Mouse (Mus musculus) liver, embryonic 15.5 days (tissue): ENCODE results near the gene Rapgef3. TPM values are rescaled to one million over a fixed set of nuclear protein-coding genes. Genes with fewer than 3 reads are reported as not detected.

Experiments used
- ATAC-seq: fragments of 200-750 bp; cut with Nextera tagmentation; 2 replicates; pipeline ENCODE4 v1.8.0; 2017; ENCODE audit warnings: moderate number of reproducible peaks, mild to moderate bottlenecking, moderate library complexity; ENCODE audit not compliant: insufficient read depth
- H3K27ac ChIP-seq: fragments of 300-500 bp; sonication (generic); replicated peaks from 2 replicates; pipeline ENCODE4 v1.5.1; 2015; ENCODE audit warnings: mild to moderate bottlenecking, inconsistent platforms
- H3K27me3 ChIP-seq: fragments of 300-500 bp; sonication (generic); 2 replicates; pipeline ENCODE4 v1.6.1; 2015; ENCODE audit warnings: mild to moderate bottlenecking, inconsistent platforms
- H3K36me3 ChIP-seq: fragments of 300-500 bp; sonication (generic); replicated peaks from 2 replicates; pipeline ENCODE4 v1.6.1; 2015; ENCODE audit warnings: moderate library complexity, mild to moderate bottlenecking, inconsistent platforms
- H3K4me1 ChIP-seq: fragments of 300-500 bp; sonication (generic); replicated peaks from 2 replicates; pipeline ENCODE4 v1.6.1; 2015; ENCODE audit warnings: inconsistent platforms
- H3K4me2 ChIP-seq: fragments of 300-500 bp; sonication (generic); 2 replicates; pipeline ENCODE4 v1.6.1; 2015; ENCODE audit warnings: moderate library complexity, mild to moderate bottlenecking, inconsistent platforms
- H3K4me3 ChIP-seq: fragments of 300-500 bp; sonication (generic); replicated peaks from 2 replicates; pipeline ENCODE4 v1.5.1; 2015; ENCODE audit warnings: mild to moderate bottlenecking, inconsistent platforms
- H3K9ac ChIP-seq: fragments of 300-500 bp; sonication (generic); 2 replicates; pipeline ENCODE4 v1.6.1; 2015; ENCODE audit warnings: moderate library complexity, mild to moderate bottlenecking, inconsistent platforms
- H3K9me3 ChIP-seq: fragments of 300-500 bp; sonication (generic); replicated peaks from 2 replicates; pipeline ENCODE4 v1.6.1; 2016; ENCODE audit warnings: inconsistent platforms
- WGBS: fragments of 180-500 bp; shearing (Covaris S2); methylation state at CpG from one replicate; pipeline ENCODE4 v1.1.7; 2015; ENCODE audit warnings: mixed read lengths; ENCODE audit not compliant: insufficient replicate concordance; 5-methylcytosine and 5-hydroxymethylcytosine counted together
- polyA plus RNA-seq: library from polyadenylated mRNA; unstranded; fragments of >200 nt; fragmentation: Nextera tagmentation; extraction: Ambion mirVana; gene quantifications from 2 replicates; pipeline ENCODE4 v1.2.1, GENCODE M21; 2015

Gene Rapgef3
- polyA plus RNA-seq, 1 experiment from 2014 or later, result 2.1 TPM

GRCm38 (mm10) chr15:97768192-97768591, 420 bp upstream of the Rapgef3 start:
- Histone ChIP-seq H3K4me3 (peak overlapping the region; percentile 48), H3K27ac (0 out of 2 replicates have a peak overlapping the region, but pooled peaks have one; percentile 8), H3K27me3 (peaks cover 86% of the 10 kb centered on the region), H3K4me1 (peaks cover 32% of the 10 kb centered on the region), H3K4me2 (peak overlapping the region; percentile 73), H3K9me3 (no peaks in the 10 kb centered on the region), H3K9ac (peak overlapping the region; percentile 18; the same call in 1 of the 2 replicates), H3K36me3 (no peaks in the 10 kb centered on the region)
- WGBS, result 2% methylated on average over 18 of the region's 18 CpGs
- no peak for ATAC-seq

GRCm38 (mm10) chr15:97766594-97767279, 1.0 kb downstream of the Rapgef3 start:
- H3K9ac ChIP-seq, result no peak overlapping the region
- no peak for ATAC-seq

GRCm38 (mm10) chr15:97766194-97766593, 1.6 kb downstream of the Rapgef3 start:
- Histone ChIP-seq H3K9ac (no peak overlapping the region), H3K27ac (no peak overlapping the region), H3K9me3 (no peaks in the 10 kb centered on the region), H3K36me3 (no peaks in the 10 kb centered on the region), H3K4me1 (peaks cover 19% of the 10 kb centered on the region), H3K4me2 (peak overlapping the region; percentile 73; the same call in 1 of the 2 replicates), H3K27me3 (peaks cover 75% of the 10 kb centered on the region), H3K4me3 (peak overlapping the region; percentile 48)
- 26% methylated on average over 8 of the region's 8 CpGs for WGBS
- ATAC-seq, result no peak

More at GRCm38 (mm10) chr15:97766594-97767279, 1.0 kb downstream of the Rapgef3 start:
- no peaks in the 10 kb centered on the region for H3K9me3 ChIP-seq
- peaks cover 22% of the 10 kb centered on the region for H3K4me1 ChIP-seq
- H3K36me3 ChIP-seq, result no peaks in the 10 kb centered on the region
- 9% methylated on average over 23 of the region's 23 CpGs for WGBS
- peaks cover 79% of the 10 kb centered on the region for H3K27me3 ChIP-seq
- peak overlapping the region; percentile 73 for H3K4me2 ChIP-seq
- no peak overlapping the region for H3K27ac ChIP-seq
- peak overlapping the region; percentile 48 for H3K4me3 ChIP-seq

GRCm38 (mm10) chr15:97765090-97765794, 2.5 kb downstream of the Rapgef3 start:
- no peak for ATAC-seq
- Histone ChIP-seq H3K9ac (no peak overlapping the region), H3K4me2 (no peak overlapping the region; the same call in 1 of the 2 replicates), H3K4me3 (no peak overlapping the region), H3K27me3 (peaks cover 65% of the 10 kb centered on the region), H3K9me3 (no peaks in the 10 kb centered on the region), H3K4me1 (peaks cover 23% of the 10 kb centered on the region), H3K27ac (no peak overlapping the region), H3K36me3 (no peaks in the 10 kb centered on the region)
- 36% methylated on average over 13 of the region's 13 CpGs for WGBS

- Histone ChIP-seq H3K4me3 (no peak overlapping the region), H3K9ac (no peak overlapping the region), H3K27me3 (peaks cover 58% of the 10 kb centered on the region), H3K4me1 (peaks cover 28% of the 10 kb centered on the region), H3K4me2 (no peak overlapping the region), H3K27ac (no peak overlapping the region), H3K36me3 (no peaks in the 10 kb centered on the region), H3K9me3 (no peaks in the 10 kb centered on the region)
- 54% methylated on average over 2 of the region's 2 CpGs for WGBS
- ATAC-seq, result no peak
These were observed 3.2 kb downstream of the Rapgef3 start for GRCm38 (mm10) chr15:97764532-97764931.

DNA sequence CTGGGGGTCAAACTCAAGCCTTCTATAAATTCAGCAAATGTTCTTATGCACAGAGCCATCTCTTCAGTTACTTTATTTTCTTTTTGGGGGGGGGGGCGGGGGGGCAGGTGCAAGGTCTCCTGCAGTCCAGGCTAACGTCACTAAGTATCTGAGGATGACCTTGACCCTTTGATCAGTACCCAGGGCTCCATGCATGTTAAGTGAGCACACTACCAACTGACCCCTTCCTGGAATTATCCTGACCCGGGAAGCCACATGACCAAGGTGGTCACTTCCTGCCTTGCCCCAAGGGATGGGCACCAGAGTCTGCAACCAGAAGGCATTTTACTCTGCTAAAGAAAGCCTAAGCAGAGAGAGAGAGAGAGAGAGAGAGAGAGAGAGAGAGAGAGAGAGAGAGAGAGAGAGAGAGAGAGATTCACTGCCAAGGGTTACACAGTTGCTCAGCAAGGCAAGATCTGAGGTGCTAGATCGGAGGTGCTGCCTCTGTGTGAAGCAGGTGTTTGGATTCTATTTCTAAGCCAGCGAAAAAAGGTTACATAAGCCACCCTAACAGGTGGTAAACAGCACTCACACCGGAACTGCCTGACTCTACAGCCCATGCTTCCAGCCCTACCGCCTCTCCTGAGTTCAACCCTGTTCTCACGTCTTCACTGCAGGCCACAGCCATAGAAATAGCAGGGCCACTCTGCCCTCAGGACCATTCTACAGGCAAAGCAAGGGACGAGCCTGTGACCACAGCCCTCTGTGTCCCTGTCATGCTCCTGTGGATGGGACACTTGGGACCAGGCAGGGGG, 4.3 kb downstream of the Rapgef3 start:
- Histone ChIP-seq H3K27me3 (peaks cover 48% of the 10 kb centered on the region), H3K4me1 (peaks cover 26% of the 10 kb centered on the region), H3K4me2 (no peak overlapping the region), H3K4me3 (no peak overlapping the region), H3K27ac (no peak overlapping the region), H3K9ac (no peak overlapping the region), H3K36me3 (no peaks in the 10 kb centered on the region), H3K9me3 (no peaks in the 10 kb centered on the region)
- no peak for ATAC-seq
- WGBS, result 50% methylated on average over 9 of the region's 9 CpGs

DNA sequence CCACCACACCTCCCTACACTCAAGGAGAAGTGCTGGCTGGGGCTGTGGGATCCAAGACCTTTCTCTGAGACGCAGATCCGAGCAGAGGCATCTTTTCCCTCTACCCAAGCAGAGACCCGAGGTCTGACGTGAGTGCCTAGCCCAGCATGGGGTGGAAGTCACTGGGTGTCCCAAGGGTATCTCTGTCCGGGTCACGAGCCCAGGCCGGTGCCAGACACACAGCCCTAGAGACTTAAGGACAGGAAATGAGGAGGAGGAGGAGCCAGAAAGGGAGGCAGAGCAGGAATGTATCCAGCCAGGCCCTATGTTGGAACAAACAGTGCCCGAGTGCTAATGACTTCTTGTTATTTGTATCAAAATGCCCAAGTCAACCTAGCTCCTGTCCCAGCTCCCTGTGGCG, 5.0 kb downstream of the Rapgef3 start:
- Histone ChIP-seq H3K27me3 (peaks cover 40% of the 10 kb centered on the region), H3K4me3 (no peak overlapping the region), H3K9me3 (no peaks in the 10 kb centered on the region), H3K36me3 (no peaks in the 10 kb centered on the region), H3K9ac (no peak overlapping the region), H3K27ac (no peak overlapping the region), H3K4me2 (no peak overlapping the region), H3K4me1 (peaks cover 19% of the 10 kb centered on the region)
- ATAC-seq, result no peak
- 54% methylated on average over 9 of the region's 9 CpGs for WGBS

DNA sequence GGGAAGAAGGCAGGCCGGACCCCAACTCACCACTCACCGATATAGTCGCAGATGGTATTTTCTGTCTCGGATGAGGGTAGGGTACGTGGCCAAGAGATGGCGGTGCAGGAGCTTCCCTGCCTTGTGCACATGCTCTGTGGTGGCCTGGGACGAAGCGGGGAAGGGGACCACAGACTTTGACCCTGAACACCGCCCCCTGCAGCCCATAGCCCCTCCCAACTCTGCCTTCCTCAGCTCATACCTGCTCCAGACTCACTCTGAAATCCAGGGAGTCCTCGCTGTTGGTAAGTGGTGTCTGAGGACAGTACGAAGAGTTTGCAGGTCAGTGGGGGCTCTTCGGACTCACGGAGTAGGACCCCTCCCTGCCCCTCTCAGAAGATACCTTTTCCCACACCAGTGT, 6.3 kb downstream of the Rapgef3 start:
- Histone ChIP-seq H3K27me3 (peaks cover 27% of the 10 kb centered on the region), H3K4me2 (no peak overlapping the region), H3K4me3 (no peak overlapping the region), H3K27ac (no peak overlapping the region), H3K4me1 (peaks cover 8% of the 10 kb centered on the region), H3K9me3 (no peaks in the 10 kb centered on the region), H3K36me3 (no peaks in the 10 kb centered on the region), H3K9ac (no peak overlapping the region)
- 66% methylated on average over 13 of the region's 13 CpGs for WGBS
- no peak for ATAC-seq

GRCm38 (mm10) chr15:97760952-97761351, 6.8 kb downstream of the Rapgef3 start:
- WGBS, result 63% methylated on average over 5 of the region's 5 CpGs
- Histone ChIP-seq H3K9me3 (no peaks in the 10 kb centered on the region), H3K27ac (no peak overlapping the region), H3K9ac (no peak overlapping the region), H3K4me1 (peaks cover 8% of the 10 kb centered on the region), H3K36me3 (no peaks in the 10 kb centered on the region), H3K4me3 (no peak overlapping the region), H3K27me3 (peaks cover 23% of the 10 kb centered on the region), H3K4me2 (no peak overlapping the region)
- no peak for ATAC-seq

DNA sequence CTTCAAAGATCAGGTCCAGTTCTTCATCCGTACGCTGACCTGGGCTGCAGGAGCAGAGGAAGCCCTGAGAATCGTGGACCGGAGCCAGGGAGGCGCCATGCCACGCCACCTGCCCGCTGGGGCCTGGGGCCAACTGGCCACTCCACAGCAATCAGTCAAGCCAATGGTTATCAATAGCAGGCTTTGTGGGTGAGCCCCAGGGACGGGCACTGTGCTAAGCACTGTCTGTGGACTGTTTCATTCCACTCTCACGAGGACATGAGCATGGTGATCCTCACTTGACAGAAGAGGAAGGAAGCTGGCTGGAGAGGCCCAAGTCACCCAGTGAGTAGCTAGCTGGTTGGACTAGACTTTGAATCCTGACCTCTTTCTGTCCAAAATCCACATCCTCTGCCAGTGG, 7.8 kb downstream of the Rapgef3 start:
- no peaks in the 10 kb centered on the region for H3K36me3 ChIP-seq
- H3K4me3 ChIP-seq, result no peak overlapping the region
- no peak overlapping the region for H3K4me2 ChIP-seq
- H3K9ac ChIP-seq, result no peak overlapping the region
- WGBS, result 64% methylated on average over 9 of the region's 9 CpGs
- ATAC-seq, result no peak
- H3K27ac ChIP-seq, result no peak overlapping the region
- H3K27me3 ChIP-seq, result peaks cover 13% of the 10 kb centered on the region
- no peaks in the 10 kb centered on the region for H3K9me3 ChIP-seq
- H3K4me1 ChIP-seq, result peaks cover 8% of the 10 kb centered on the region

GRCm38 (mm10) chr15:97755361-97755760, 12.4 kb downstream of the Rapgef3 start:
- Histone ChIP-seq H3K36me3 (no peaks in the 10 kb centered on the region), H3K9ac (no peak overlapping the region), H3K4me1 (peaks cover 13% of the 10 kb centered on the region), H3K4me2 (no peak overlapping the region), H3K4me3 (no peak overlapping the region), H3K27me3 (no peaks in the 10 kb centered on the region), H3K27ac (no peak overlapping the region), H3K9me3 (no peaks in the 10 kb centered on the region)
- 66% methylated on average over 8 of the region's 8 CpGs for WGBS
- ATAC-seq, result no peak
